Mouse (Mus musculus) liver, adult 2 months (tissue): ENCODE data around the gene Nr4a1. TPM values are rescaled to one million over a fixed set of nuclear protein-coding genes. Genes with fewer than 3 reads are reported as not detected.

ENCODE experiments used
- DNase-seq: peaks from one replicate; pipeline ENCODE4 v3.0.0-alpha.2; 2011; ENCODE audit warnings: low read depth, low spot score; ENCODE audit errors: extremely low read depth
- H3K27ac ChIP-seq: fragments of 200-500 bp; replicated peaks from 2 replicates; pipeline ENCODE4 v1.5.1; 2012; ENCODE audit warnings: low read depth, mild to moderate bottlenecking, control low read depth, inconsistent platforms, low read length; ENCODE audit not compliant: insufficient read depth
- H3K27me3 ChIP-seq: fragments of 200-500 bp; 2 replicates; pipeline ENCODE4 v1.6.1; 2012; ENCODE audit warnings: mild to moderate bottlenecking, moderate library complexity, low read length, inconsistent platforms; ENCODE audit not compliant: control insufficient read depth, insufficient read depth
- H3K36me3 ChIP-seq: fragments of 200-500 bp; 2 replicates; pipeline ENCODE4 v1.6.1; 2012; ENCODE audit warnings: low read length, inconsistent platforms; ENCODE audit not compliant: control insufficient read depth, insufficient read depth
- H3K4me1 ChIP-seq: fragments of 200-500 bp; 2 replicates; pipeline ENCODE4 v1.6.1; 2011; ENCODE audit warnings: low read length; ENCODE audit not compliant: control insufficient read depth, insufficient read depth
- H3K4me3 ChIP-seq: fragments of 200-500 bp; 2 replicates; pipeline ENCODE4 v1.5.1; 2011; ENCODE audit warnings: low read depth, mild to moderate bottlenecking, control low read depth, low read length, moderate library complexity; ENCODE audit not compliant: insufficient read depth
- H3K79me2 ChIP-seq: fragments of 200-500 bp; 2 replicates; pipeline ENCODE4 v1.6.1; 2012; ENCODE audit warnings: inconsistent platforms, mild to moderate bottlenecking, low read length, moderate library complexity; ENCODE audit not compliant: control insufficient read depth, insufficient read depth
- H3K9ac ChIP-seq: fragments of 200-500 bp; 2 replicates; pipeline ENCODE4 v1.6.1; 2012; ENCODE audit warnings: low read depth, mild to moderate bottlenecking, control low read depth, inconsistent platforms, low read length
- CTCF ChIP-seq: fragments of 200-500 bp; IDR thresholded peaks from 2 replicates; pipeline ENCODE4 v1.5.1; 2011; ENCODE audit warnings: low read depth, low read length, control low read depth
- POLR2A ChIP-seq: fragments of 200-500 bp; IDR thresholded peaks from 2 replicates; pipeline ENCODE4 v1.6.1; 2011; ENCODE audit warnings: low read length, control low read depth; ENCODE audit not compliant: insufficient read depth; ENCODE audit errors: extremely low read depth
- WGBS: fragments of 180-500 bp; shearing (Covaris S2); methylation state at CpG from one replicate; pipeline ENCODE4 v1.1.7; 2018; 5-methylcytosine and 5-hydroxymethylcytosine counted together
- polyA plus RNA-seq: library from polyadenylated mRNA; depleted of rRNA; stranded (reverse); fragments of >200 nt; gene quantifications from 2 replicates; pipeline ENCODE4 v1.2.3, GENCODE M21; 2012
- total RNA-seq: library from RNA; depleted of rRNA; stranded (reverse); fragments of >200 nt; gene quantifications from 2 replicates; pipeline ENCODE4 v1.2.3, GENCODE M21; 2014

The Nr4a1 gene
- total and polyA plus RNA-seq, 2 experiments: 0.18 to 0.89 TPM

DNA sequence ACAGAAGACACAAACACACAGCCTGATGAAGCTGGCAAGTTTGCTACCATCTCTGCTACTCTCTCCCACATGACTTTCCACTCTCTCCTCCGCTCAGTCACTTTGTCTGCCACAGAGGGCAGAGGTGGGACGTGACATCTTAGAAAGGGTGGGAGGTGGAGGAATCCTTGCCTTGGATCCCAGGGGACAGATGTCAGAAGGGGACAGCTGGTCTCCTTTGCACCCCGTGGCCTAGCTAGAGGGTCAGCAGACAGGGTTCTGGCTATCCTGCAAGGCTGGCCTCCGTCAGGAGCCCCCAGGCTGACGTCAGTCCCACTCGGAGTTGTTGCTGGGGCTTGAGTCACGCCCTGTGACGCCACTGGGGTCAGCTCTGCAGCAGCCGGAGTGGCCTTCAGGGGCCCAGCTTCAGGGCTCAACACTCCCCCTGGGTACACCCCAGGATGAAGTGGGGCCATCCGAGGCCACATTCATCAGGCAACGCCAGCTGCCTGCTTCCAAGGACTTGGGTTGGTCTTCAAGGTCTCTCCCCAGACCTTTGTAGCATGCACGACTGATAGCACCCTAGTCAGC, 25.4 kb downstream of the Nr4a1 start:
- Histone ChIP-seq H3K36me3 (no peaks in the 10 kb centered on the region), H3K9ac (no peak overlapping the region), H3K79me2 (peaks cover 4% of the 10 kb centered on the region), H3K27me3 (no peaks in the 10 kb centered on the region), H3K4me3 (no peak overlapping the region), H3K4me1 (no peaks in the 10 kb centered on the region; the same call in 1 of the 2 replicates), H3K27ac (no peak overlapping the region)
- WGBS: 81% methylated on average over 12 of the region's 12 CpGs
- TF ChIP-seq POLR2A: no peak
- DNase-seq: no peak

DNA sequence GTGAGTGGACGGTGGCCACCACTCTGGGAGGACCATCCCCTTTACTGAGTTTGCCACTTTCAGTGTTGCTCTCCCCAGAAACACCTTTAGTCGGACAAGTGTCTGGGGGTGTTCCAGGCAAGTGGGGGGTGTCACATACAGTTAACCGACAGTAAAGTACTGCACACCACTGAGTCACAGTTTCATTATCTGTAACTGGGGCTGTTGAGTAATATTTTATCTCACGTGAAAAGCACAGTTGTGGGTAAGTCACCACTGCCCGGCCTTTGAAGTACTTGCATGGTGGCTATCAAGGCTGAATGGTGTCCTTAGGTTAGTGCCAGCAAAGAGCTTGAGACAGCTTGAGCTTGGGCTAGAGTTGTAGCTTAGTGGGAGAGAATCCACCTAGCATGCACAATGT, 28.4 kb downstream of the Nr4a1 start:
- Histone ChIP-seq H3K4me3 (no peak overlapping the region), H3K9ac (no peak overlapping the region), H3K36me3 (no peaks in the 10 kb centered on the region), H3K4me1 (peaks cover 21% of the 10 kb centered on the region), H3K27ac (no peak overlapping the region), H3K27me3 (no peaks in the 10 kb centered on the region), H3K79me2 (peaks cover 15% of the 10 kb centered on the region)
- TF ChIP-seq POLR2A (no peak), CTCF (no peak)
- 75% methylated on average over 5 of the region's 5 CpGs for WGBS
- no peak for DNase-seq

DNA sequence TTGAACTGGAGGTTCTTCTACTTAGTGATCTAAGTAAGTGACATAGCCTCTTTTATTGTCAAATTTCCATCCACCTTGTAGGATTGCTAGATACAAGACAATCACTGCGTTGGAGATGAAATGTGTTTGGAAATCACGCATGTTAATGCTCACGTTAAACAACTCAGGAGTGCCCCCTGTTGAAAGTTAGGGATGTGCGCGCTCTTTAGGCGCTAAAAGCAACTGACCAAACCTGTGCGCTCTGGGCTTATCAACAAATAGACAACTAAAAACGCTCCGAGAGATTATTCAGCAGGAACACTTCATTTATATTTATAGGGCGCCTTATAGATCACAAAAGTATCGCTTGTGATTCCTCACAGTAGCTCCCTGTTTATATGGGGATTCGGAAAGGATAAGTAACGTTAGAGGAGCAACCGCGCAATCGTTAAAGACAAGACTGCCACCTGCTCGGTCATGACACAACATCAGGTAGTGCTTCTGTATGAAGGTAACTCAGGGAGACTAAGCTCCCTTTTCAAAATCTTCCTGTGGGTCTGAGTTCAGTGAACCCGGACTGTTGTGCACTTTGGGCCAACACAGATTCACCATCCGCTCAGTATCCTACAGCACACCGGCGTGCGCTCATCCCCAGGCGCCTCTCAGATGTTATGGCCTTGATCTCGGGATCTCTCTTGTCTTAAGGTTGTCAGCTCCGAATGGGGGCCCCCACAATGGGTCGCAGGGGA, 29.3 kb downstream of the Nr4a1 start:
- DNase-seq: peak; percentile 72
- Histone ChIP-seq H3K4me1 (peaks cover 27% of the 10 kb centered on the region), H3K27me3 (no peaks in the 10 kb centered on the region), H3K9ac (peak overlapping the region; percentile 79), H3K27ac (peak overlapping the region; percentile 68), H3K4me3 (peak overlapping the region; percentile 95), H3K36me3 (0 out of 2 replicates have a peak, but pooled peaks cover 2% of the 10 kb centered on the region), H3K79me2 (peaks cover 15% of the 10 kb centered on the region)
- TF ChIP-seq POLR2A: no peak
- TF ChIP-seq CTCF: peak; percentile 61
- 1% methylated on average over 26 of the region's 26 CpGs for WGBS

DNA sequence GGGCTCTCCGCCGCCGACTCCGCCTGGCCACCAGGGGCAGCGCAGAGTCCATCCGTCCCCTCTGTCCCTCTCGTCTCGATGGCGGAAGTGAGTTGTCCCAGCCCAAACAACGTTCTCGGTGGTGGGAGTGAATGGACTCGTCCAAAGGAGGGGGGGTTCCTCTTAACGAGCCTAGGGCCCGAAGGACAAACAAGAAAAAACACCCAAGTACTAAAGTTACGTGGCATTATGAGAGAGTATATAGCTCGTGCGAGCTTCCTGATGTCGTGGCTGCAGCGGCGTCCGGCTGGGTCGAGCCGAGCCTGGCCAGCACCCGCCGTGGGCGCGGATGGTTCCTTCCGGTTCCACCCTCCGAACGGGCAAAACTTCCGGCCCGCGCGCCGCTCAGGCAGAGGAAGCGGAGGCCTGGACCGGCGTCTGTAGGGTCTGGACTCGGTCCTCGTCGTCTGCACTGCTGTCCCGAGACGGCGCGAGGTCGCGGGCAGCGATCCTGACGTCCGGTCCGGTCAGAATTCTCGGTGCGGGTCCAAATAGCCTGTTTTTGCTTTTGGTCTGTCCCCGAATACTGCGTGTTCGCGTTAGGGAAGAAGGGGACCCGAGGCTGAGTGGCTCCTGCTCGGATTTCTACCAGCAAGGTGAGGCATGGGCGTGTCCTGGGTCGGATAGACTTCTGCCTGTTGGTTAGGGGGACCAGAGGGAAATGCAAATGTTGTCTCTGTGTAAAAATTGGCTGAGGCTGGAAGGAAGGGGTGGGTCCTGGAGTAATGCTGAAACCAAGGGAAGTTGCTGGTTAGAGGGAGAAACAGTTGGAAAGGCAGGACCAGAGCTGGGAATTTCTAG, 30.1 kb downstream of the Nr4a1 start, which contains the start of gene Atg101:
Gene Atg101, plus strand, starts transcription at position 362 of the 840 bp plus-strand sequence.
- Histone ChIP-seq H3K36me3 (peaks cover 8% of the 10 kb centered on the region; the same call in 1 of the 2 replicates), H3K79me2 (peaks cover 15% of the 10 kb centered on the region), H3K4me1 (peaks cover 27% of the 10 kb centered on the region), H3K4me3 (peak within 1 kb of the TSS; percentile 95), H3K27ac (peak within 1 kb of the TSS; percentile 91), H3K9ac (peak within 1 kb of the TSS; percentile 93), H3K27me3 (no peaks in the 10 kb centered on the region)
- TF ChIP-seq POLR2A (peak; percentile 94), CTCF (peak; percentile 92)
- under 1% methylated on average over 61 of the region's 61 CpGs for WGBS
- DNase-seq: peak; percentile 84

DNA sequence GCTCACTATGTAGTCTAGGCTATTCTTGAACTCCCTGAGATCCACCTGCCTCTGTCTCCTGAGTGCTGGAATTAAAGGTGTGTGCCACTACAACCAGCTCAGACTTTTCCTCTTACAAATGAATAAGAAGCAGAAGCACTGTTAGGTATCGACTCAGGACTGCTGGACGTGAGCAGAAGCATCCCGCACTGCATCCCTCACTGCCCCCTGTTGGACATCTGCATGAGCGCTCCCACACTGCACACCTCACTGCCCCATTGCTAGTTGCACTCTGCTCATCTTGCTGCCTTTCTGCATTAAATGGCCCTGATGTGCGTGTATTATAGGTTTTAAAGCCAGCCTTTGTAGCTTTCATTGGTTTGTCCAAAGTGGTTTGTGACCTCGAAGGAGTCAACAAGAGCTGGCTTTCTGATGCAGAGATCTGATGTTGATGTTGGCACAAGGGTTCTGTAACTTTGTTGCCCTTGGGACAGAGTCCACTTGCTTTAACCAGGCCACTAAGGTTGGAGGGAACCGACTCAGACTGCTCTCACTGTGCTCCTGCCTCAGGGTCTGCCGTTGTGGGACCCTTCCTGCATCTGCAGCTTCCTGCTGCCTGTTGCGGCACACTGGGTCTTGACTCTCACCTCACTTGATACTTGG, 32.2 kb downstream of the Nr4a1 start:
- Histone ChIP-seq H3K9ac (peak overlapping the region; percentile 77), H3K4me1 (peaks cover 27% of the 10 kb centered on the region), H3K27ac (peak overlapping the region; percentile 91), H3K79me2 (peaks cover 15% of the 10 kb centered on the region), H3K4me3 (peak overlapping the region; percentile 70), H3K27me3 (no peaks in the 10 kb centered on the region), H3K36me3 (peaks cover 21% of the 10 kb centered on the region)
- 28% methylated on average over 9 of the region's 9 CpGs for WGBS
- TF ChIP-seq POLR2A: no peak
- TF ChIP-seq CTCF: peak; percentile 83
- peak; percentile 96 for DNase-seq
